Mouse (Mus musculus) limb, embryonic 12.5 days (tissue): ENCODE data around the gene Cdc42ep1. TPM values are rescaled to one million over a fixed set of nuclear protein-coding genes. Genes with fewer than 3 reads are reported as not detected.

Source experiments
- ATAC-seq: fragments of 200-750 bp; cut with Nextera tagmentation; 2 replicates; pipeline ENCODE4 v1.8.0; 2017; ENCODE audit warnings: low read depth, moderate TSS enrichment; ENCODE audit not compliant: insufficient number of reproducible peaks, insufficient read depth, low FRiP score, low TSS enrichment
- H3K27ac ChIP-seq: fragments of 300-500 bp; sonication (generic); 2 replicates; pipeline ENCODE4 v1.5.1; 2016; ENCODE audit warnings: mild to moderate bottlenecking, moderate library complexity
- H3K27me3 ChIP-seq: fragments of 300-500 bp; sonication (generic); 2 replicates; pipeline ENCODE4 v1.6.1; 2016; ENCODE audit warnings: mild to moderate bottlenecking, moderate library complexity
- H3K36me3 ChIP-seq: fragments of 300-500 bp; sonication (generic); 2 replicates; pipeline ENCODE4 v1.6.1; 2016; ENCODE audit warnings: mild to moderate bottlenecking, moderate library complexity
- H3K4me1 ChIP-seq: fragments of 300-500 bp; sonication (generic); replicated peaks from 2 replicates; pipeline ENCODE4 v1.6.1; 2016
- H3K4me2 ChIP-seq: fragments of 300-500 bp; sonication (generic); 2 replicates; pipeline ENCODE4 v1.6.1; 2016; ENCODE audit warnings: mild to moderate bottlenecking, moderate library complexity
- H3K4me3 ChIP-seq: fragments of 300-500 bp; sonication (generic); replicated peaks from 2 replicates; pipeline ENCODE4 v1.5.1; 2016; ENCODE audit warnings: mild to moderate bottlenecking
- H3K9ac ChIP-seq: fragments of 300-500 bp; sonication (generic); replicated peaks from 2 replicates; pipeline ENCODE4 v1.6.1; 2016; ENCODE audit warnings: mild to moderate bottlenecking, moderate library complexity
- H3K9me3 ChIP-seq: fragments of 300-500 bp; sonication (generic); 2 replicates; pipeline ENCODE4 v1.6.1; 2016; ENCODE audit warnings: mild to moderate bottlenecking, moderate library complexity
- WGBS: fragments of 180-500 bp; shearing (Covaris S2); methylation state at CpG from one replicate; pipeline ENCODE4 v1.1.7; 2016; 5-methylcytosine and 5-hydroxymethylcytosine counted together
- polyA plus RNA-seq: library from polyadenylated mRNA; unstranded; fragments of >200 nt; fragmentation: Nextera tagmentation; extraction: Ambion mirVana; gene quantifications from 2 replicates; pipeline ENCODE4 v1.2.1, GENCODE M21; 2016

The Cdc42ep1 gene
- polyA plus RNA-seq, 1 experiment from 2014 or later, result 14.3 TPM

DNA sequence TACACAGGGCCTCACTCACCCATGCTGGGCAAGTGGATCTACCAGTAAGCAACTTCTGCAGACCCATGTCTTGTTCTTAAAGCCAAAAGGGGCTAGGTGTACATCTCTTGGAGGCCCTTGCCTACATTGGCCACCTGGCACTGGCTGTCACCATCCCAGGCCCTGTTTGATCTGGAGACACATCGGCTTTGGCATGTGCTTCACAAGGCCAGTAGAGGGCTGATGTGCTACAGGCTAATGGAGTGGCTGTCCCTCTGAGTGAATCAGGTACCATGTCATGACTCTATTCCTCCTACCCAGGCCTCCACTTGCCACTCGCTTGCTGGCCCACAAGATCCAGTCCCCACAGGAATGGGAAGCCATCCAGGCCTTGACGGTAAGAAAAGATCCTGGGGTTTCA, 39.4 kb downstream of the Cdc42ep1 start:
- no peak for ATAC-seq
- Histone ChIP-seq H3K9me3 (no peaks in the 10 kb centered on the region), H3K4me3 (no peak overlapping the region), H3K27ac (no peak overlapping the region), H3K4me1 (peaks cover 15% of the 10 kb centered on the region), H3K9ac (no peak overlapping the region), H3K27me3 (no peaks in the 10 kb centered on the region), H3K36me3 (peaks cover 66% of the 10 kb centered on the region), H3K4me2 (no peak overlapping the region)
- 82% methylated on average over 3 of the region's 3 CpGs for WGBS

DNA sequence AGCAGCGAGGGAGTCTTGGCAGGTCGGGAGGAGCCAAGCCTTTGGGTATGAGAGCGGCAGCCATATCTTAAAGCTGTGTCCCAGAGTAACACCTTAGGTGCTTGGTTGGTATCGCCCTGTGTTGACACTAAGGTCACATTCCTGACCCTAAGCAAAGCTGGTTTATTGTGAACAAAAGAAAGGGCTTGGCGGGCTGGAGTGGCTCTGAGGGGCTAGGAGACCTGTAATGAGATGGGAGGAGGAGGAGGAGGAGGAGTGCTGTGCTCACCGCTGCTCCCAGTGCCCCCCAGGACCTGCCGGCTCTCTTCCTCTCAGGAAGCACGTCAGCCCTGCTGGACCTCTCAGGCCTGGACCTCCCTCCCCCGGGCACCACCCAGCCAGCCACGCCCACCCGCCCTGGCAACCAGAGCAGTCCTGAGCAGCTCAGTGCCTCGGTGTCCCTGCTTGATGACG, 47.0 kb downstream of the Cdc42ep1 start:
- WGBS, result 36% methylated on average over 13 of the region's 13 CpGs
- Histone ChIP-seq H3K4me3 (no peak overlapping the region), H3K27me3 (no peaks in the 10 kb centered on the region), H3K9ac (no peak overlapping the region; the same call in 1 of the 2 replicates), H3K27ac (no peak overlapping the region), H3K4me1 (peaks cover 22% of the 10 kb centered on the region), H3K36me3 (peaks cover 98% of the 10 kb centered on the region), H3K9me3 (no peaks in the 10 kb centered on the region), H3K4me2 (no peak overlapping the region)
- no peak for ATAC-seq

DNA sequence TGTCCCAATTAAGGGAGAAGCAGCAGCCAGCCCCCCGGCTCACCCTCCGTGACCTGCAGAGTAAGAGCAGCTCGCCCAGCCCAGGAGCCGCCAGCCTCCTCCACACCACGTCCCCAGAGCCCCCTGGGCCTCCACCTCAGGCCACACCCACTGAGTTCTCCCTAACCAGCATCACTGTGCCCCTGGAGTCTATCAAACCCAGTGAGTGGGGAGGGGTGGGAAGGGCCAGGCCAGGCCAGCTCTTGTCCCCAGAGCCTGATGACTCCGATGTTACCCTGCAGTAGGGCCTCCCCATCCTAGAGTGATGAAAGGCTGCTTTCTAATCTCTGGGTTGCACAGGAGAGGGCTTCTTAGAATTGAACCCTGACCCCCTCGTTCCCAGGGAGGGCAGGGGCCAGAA, 50.0 kb downstream of the Cdc42ep1 start:
- ATAC-seq, result no peak
- WGBS, result 56% methylated on average over 7 of the region's 7 CpGs
- no peak overlapping the region for H3K27ac ChIP-seq
- no peak overlapping the region for H3K9ac ChIP-seq
- no peak overlapping the region for H3K4me2 ChIP-seq
- no peak overlapping the region for H3K4me3 ChIP-seq
- H3K27me3 ChIP-seq, result no peaks in the 10 kb centered on the region
- peaks cover 25% of the 10 kb centered on the region for H3K4me1 ChIP-seq
- peaks cover 76% of the 10 kb centered on the region for H3K36me3 ChIP-seq
- H3K9me3 ChIP-seq, result no peaks in the 10 kb centered on the region

DNA sequence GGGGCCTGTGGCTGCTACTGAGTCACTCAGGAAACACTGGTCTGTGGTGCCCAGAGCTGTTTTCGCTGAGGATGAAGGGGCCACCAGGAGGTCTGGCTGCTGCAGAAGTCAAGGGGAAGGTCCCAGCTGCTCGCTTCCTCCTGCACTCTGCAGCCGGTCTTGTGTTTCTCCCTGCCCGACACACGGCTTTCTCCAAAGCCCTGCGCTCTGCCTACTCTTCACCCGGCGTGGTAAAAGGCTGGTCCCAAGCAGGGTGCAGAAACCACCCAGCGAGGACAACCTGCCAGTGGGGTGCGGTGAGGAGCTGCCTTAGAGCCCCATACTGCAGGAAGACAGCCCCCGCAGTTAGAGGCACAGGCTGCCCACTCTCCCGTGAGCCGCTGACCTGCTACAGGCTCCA, 52.3 kb downstream of the Cdc42ep1 start:
- Histone ChIP-seq H3K4me2 (no peak overlapping the region), H3K4me1 (peaks cover 36% of the 10 kb centered on the region), H3K27ac (peak overlapping the region; percentile 2; the same call in 1 of the 2 replicates), H3K27me3 (no peaks in the 10 kb centered on the region), H3K36me3 (peaks cover 53% of the 10 kb centered on the region), H3K4me3 (no peak overlapping the region), H3K9me3 (no peaks in the 10 kb centered on the region), H3K9ac (no peak overlapping the region)
- no peak for ATAC-seq
- 74% methylated on average over 13 of the region's 13 CpGs for WGBS

DNA sequence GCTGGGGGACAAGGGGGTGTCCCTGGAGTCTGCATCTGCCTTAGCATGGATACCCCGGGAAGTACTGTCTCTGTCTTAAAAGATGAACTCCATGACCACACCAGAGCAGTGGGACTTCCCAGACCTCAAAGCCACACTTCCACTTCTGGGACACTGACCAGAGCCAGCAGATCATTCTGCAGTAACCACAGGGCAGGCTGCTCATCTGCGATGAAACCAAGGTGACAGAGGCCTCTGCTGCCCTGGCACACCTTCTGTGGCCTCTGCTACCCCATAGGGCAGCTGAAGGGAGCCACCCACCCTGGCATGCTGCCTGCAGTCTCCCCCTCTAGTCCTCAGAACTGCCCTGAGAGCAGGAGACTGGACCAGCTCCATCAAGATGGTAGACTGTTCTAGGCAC, 53.3 kb downstream of the Cdc42ep1 start:
- Histone ChIP-seq H3K4me2 (no peak overlapping the region), H3K27me3 (no peaks in the 10 kb centered on the region), H3K27ac (no peak overlapping the region), H3K9me3 (no peaks in the 10 kb centered on the region), H3K9ac (no peak overlapping the region), H3K36me3 (peaks cover 43% of the 10 kb centered on the region), H3K4me3 (no peak overlapping the region), H3K4me1 (peaks cover 42% of the 10 kb centered on the region)
- ATAC-seq, result no peak
- WGBS, result 84% methylated on average over 2 of the region's 2 CpGs

DNA sequence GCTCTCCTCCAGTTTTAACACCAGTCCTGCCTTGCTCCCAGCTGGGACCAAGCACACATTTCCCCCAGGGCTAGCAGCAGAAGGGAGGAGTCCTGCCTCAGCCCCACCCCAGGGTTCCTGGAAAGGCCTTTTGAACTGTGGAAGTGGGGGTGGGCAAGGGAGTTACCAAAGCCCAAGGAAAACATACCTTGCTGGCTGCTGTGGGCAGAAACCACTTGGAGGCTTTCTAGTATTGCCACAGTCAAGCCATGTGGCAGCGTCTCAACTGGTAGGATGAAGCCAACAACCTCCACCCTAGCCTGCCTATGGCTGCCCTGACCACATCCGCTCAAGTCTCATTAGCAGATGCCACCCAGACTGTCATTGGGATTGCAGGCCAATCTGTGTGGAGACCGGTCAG, 53.7 kb downstream of the Cdc42ep1 start:
- Histone ChIP-seq H3K36me3 (peaks cover 39% of the 10 kb centered on the region), H3K9me3 (no peaks in the 10 kb centered on the region), H3K9ac (no peak overlapping the region), H3K4me3 (no peak overlapping the region), H3K27ac (no peak overlapping the region), H3K4me1 (peaks cover 46% of the 10 kb centered on the region), H3K4me2 (no peak overlapping the region), H3K27me3 (no peaks in the 10 kb centered on the region)
- 85% methylated on average over 3 of the region's 3 CpGs for WGBS
- ATAC-seq, result no peak

DNA sequence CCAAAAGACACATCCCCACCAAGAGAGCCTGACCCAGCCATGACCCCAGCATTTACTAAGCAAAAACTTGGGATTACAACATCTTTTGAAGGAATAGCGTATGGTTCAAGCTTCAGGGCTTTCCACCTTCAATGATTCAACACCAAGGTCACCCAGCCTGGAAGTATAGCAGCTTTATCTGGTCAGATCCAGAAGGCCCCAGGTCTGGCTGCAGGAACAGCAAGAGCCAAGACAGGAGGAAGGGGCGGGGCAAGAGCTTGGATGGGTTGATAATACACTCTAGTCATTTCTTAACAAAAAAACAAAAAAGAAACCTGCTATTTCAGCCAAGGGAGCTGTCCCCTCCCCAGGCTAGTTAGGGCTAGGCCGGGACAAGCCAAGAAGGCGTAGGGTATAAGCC, 55.1 kb downstream of the Cdc42ep1 start:
- H3K36me3 ChIP-seq, result peaks cover 30% of the 10 kb centered on the region
- no peak overlapping the region for H3K4me2 ChIP-seq
- no peaks in the 10 kb centered on the region for H3K9me3 ChIP-seq
- H3K9ac ChIP-seq, result no peak overlapping the region
- no peak overlapping the region for H3K27ac ChIP-seq
- WGBS, result 86% methylated on average over 4 of the region's 4 CpGs
- H3K4me1 ChIP-seq, result peaks cover 49% of the 10 kb centered on the region
- no peak overlapping the region for H3K4me3 ChIP-seq
- no peak for ATAC-seq
- H3K27me3 ChIP-seq, result no peaks in the 10 kb centered on the region

DNA sequence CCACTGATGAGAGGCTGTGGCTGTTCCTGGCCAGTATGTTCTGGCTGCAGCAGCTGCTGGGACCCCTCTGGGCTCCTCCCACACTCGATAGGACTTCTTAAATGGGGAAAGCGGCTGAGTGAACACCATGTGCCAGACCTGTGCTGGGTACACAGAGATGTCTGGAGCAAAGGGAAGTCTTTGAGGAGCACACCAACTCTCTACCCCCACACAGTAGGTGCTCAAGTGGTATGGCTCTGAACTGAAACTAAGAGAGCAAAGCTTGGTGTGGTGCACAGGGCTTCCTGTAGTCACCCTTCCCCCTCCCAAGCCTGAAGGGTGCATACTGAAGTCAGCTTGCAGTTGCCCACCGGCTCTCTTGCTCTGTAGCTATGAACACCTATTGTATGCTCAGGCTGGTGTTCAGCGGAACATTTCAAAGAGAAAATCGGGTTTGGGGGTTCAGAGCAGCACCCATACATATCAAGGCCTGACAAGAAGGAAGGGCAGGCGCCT, 56.1 kb downstream of the Cdc42ep1 start:
- H3K4me1 ChIP-seq, result peaks cover 49% of the 10 kb centered on the region

DNA sequence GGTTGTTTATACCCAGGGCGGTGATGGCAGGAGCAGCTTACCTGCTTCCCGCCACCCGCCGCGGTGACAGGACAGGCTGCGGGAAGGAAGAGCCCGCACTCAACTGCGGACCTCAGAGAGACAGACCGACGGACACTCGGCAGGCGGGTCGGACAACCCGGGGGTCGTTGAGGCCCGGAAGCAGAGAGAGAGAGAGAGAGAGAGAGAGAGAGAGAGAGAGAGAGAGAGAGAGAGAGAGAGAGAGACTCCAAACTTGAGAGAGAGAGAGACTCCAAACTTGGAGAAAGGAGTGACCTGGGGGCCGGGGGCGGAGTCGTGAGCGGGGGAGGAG, 57.0 kb downstream of the Cdc42ep1 start, which contains the start of gene Gm49510:
Gene Gm49510, plus strand, starts transcription at position 259 of the 331 bp plus-strand sequence.
- Histone ChIP-seq H3K9ac (peak within 1 kb of the TSS; percentile 79), H3K4me2 (peak within 1 kb of the TSS; percentile 92), H3K4me3 (peak within 1 kb of the TSS; percentile 78), H3K27ac (peak within 1 kb of the TSS; percentile 84), H3K36me3 (peaks cover 30% of the 10 kb centered on the region), H3K27me3 (no peaks in the 10 kb centered on the region), H3K4me1 (peaks cover 41% of the 10 kb centered on the region), H3K9me3 (no peaks in the 10 kb centered on the region)
- 3% methylated on average over 19 of the region's 20 CpGs for WGBS
- ATAC-seq, result no peak

More for the DNA sequence above, 56.1 kb downstream of the Cdc42ep1 start:
- peaks cover 30% of the 10 kb centered on the region for H3K36me3 ChIP-seq
- peak overlapping the region; percentile 32 for H3K27ac ChIP-seq
- peak overlapping the region; percentile 78 for H3K4me3 ChIP-seq
- 0 out of 2 replicates have a peak, but pooled peaks have one; percentile 18 for ATAC-seq
- H3K4me2 ChIP-seq, result peak overlapping the region; percentile 92
- H3K27me3 ChIP-seq, result no peaks in the 10 kb centered on the region
- no peaks in the 10 kb centered on the region for H3K9me3 ChIP-seq
- 51% methylated on average over 6 of the region's 6 CpGs for WGBS
- peak overlapping the region; percentile 79 for H3K9ac ChIP-seq

DNA sequence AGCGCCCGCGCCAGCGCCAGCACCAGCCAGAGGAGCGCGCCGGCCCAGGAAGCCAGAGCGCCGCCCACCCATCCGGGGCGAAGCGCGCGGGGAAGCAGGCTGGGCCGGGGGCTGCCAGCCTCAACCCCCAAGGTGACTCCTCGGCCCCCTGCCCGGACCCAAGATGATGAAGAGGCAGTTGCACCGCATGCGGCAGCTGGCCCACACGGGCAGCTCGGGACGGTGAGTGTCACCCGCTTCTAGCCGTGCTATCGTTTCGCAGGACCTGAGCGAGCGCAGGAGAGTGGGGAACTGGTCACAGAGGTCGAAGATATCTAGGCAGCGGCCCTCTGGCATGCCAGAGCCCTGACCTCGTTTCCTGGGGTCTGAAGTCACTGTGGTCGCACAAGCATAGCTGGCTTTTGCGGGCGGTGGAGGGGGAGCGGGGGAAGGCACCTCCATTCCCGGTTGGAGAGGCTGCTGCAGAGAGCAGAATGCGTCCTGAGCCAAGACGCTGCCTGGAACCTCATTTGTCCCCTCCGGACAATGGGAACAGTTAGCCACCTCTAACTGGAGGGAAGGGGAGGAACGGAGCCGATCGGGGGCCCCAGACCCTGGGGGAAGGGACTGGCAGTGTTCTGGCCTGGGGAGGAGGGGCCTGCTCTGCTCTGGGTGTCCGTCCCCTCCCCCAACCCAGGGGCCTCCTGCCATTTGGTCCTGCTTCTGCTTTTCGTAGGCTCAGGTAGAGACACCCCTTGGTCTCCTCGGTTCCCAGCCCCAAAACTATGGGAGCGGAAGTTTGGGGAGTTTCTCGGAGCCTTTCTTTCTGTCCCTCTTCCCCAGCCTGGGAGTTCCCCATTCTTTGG, 57.5 kb downstream of the Cdc42ep1 start, which contains the start of gene Sh3bp1:
Gene Sh3bp1, plus strand, starts transcription at position 29 of the 845 bp plus-strand sequence.
- Histone ChIP-seq H3K4me1 (peaks cover 41% of the 10 kb centered on the region), H3K9ac (peak within 1 kb of the TSS; percentile 79), H3K27me3 (no peaks in the 10 kb centered on the region), H3K4me2 (peak within 1 kb of the TSS; percentile 92), H3K27ac (peak within 1 kb of the TSS; percentile 84), H3K36me3 (peaks cover 30% of the 10 kb centered on the region), H3K4me3 (peak within 1 kb of the TSS; percentile 78), H3K9me3 (no peaks in the 10 kb centered on the region)
- WGBS, result under 1% methylated on average over 45 of the region's 47 CpGs
- ATAC-seq, result no peak
